Mouse (Mus musculus) kidney, postnatal 4 days (tissue): Measurements from ENCODE around the gene Zfp46.

Source experiments
- DNase-seq, 2 experiments: peaks; one replicate each; pipeline ENCODE4 v3.0.0; 2021; ENCODE audit warnings: mixed read lengths in 2 of 2

Gene Zfp46

GRCm38 (mm10) chr4:136266716-136267343 lies 17.7 kb upstream of the Zfp46 start:
- DNase-seq: no peak

- DNase-seq: no peak
These were observed 15.6 kb upstream of the Zfp46 start for GRCm38 (mm10) chr4:136268912-136269311.

GRCm38 (mm10) chr4:136270648-136271047 lies 13.8 kb upstream of the Zfp46 start:
- peak in 1 of 2 experiments; percentile 41 for DNase-seq

GRCm38 (mm10) chr4:136281097-136281496 lies 3.4 kb upstream of the Zfp46 start:
- DNase-seq: no peak

DNA sequence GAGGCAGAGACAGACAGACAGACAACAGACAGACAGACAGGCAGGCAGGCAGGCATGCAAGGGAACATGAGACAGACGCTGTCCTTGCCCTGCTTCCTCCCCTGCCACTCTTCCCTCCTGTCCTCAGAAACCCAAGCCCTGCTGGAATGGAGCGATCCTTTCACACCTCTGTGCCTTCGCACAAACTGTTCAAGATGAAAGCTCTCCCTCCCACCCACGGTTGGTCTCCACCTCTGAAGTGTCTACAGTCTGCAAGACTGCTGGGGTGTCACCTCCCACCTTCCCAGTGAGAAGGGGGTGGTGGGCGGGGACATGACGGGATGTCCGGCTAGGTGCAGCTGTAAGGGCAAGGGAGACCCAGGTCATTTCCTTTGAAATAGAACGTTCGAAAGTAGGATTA lies 2.9 kb upstream of the Zfp46 start:
- peak; percentile 25 to 31 for DNase-seq

DNA sequence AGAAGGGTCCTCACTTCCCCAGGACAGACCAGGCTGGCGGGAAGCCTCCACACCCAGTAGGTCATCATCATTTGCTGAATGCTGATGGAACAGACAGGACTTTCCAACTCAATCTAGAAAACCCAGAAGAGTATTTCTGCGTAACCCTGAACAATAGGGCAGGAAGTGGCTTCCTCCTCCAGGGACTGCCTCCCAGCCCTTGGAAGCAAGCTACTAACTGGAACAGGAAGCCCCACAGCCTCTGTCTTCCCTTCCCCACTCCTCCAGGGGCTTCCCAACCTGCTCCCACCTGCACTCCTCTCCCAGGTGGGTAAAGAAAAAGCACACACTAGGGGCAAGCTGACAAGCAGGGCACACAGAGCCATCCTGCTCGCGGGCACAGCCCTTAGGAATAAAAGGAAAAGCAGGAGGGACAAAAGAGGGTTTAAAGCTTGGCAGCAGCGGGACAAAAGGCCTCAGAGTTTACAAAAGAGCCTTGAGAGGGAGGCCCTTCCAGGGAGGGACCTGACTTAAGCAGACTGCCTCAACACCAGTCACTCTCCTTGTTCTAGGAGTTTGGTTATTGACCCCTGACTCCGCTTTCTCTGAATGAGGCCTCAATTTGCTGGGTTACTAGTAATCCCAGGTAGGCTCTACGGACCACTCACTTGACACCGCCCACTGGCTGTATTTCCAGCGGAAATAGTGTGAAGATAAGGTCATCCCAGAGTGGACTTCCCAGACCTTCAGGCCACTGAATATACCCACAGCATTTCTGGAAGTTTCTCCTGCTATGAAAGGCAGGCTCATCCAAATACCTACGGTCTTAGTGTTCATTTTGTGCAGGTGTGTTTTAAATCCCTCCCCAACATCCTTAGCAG lies 1.6 kb upstream of the Zfp46 start:
- peak; percentile 25 to 43 for DNase-seq

DNA sequence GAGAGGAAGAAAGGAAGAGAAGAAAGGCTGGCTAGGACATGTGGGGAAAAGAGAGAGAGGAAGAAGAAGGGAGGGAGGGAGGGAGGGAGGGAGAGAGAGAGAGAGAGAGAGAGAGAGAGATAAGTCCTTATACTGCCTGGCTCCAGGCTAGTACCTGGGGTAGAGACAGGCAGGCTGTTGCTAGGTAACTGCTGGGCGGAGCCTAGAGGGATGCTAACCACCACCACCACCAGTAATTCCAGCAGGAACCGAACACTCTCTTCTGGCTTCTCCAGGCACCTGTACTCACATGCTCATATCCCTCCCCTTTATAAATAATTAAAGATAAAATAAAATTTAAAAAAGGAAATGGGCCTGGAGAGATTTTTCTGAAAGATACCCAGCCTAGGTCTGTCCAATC lies 700 bp upstream of the Zfp46 start:
- DNase-seq: no peak

- DNase-seq: peak in 1 of 2 experiments; percentile 45
These were observed 408 bp downstream of the Zfp46 start for GRCm38 (mm10) chr4:136284891-136285290.

DNA sequence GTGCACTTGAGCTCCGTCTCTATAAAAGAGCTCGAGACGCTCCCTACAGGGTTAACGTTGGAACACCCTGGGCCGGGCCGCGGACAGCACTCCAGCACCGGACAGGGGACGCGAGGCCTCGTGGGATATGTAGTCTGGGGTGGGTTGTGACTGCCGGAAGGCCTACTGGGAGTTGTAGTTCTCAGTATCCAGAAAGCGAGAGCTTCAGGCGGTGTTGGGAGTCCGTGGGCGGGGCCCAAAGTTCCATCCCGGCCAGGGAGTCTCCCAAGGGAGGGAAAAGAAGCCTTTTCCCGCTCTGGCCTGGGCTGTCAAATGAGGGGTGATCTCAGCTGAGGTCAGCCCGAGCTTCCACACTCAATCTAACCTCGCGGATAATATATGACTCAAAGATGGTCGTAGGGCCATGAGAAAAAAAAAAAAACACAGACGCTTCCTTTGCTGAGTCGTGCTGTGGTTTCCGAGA lies 896 bp downstream of the Zfp46 start:
- peak; percentile 94 to 97 for DNase-seq

DNA sequence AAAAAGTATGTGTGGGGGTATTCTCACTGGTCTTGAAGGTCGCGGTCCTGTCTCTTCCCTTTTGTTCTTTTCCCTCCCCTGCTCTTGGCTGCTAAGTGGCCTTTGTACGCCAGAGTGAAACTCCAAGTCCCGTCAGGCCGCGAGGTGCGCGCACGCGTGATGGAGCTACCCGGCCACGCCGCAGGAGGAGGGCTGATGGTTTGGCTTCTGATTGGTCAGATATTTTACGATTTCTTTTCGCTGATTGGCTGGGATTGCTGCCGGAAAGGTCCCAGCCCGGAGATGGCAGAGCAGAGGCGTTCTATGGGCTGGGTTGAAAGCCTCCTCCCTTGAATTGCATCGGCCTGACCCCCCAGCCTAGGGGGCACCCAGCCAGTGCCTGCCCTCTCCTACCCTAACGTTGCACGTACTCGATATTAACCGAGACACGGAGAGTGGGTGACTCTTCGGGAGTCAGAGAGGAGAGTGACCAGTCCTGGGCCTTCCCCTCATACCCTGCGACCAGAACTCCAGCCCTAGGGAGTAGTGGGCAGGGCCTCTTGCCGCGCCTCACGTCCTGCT lies 1.4 kb downstream of the Zfp46 start:
- DNase-seq: peak; percentile 96 to 98

DNA sequence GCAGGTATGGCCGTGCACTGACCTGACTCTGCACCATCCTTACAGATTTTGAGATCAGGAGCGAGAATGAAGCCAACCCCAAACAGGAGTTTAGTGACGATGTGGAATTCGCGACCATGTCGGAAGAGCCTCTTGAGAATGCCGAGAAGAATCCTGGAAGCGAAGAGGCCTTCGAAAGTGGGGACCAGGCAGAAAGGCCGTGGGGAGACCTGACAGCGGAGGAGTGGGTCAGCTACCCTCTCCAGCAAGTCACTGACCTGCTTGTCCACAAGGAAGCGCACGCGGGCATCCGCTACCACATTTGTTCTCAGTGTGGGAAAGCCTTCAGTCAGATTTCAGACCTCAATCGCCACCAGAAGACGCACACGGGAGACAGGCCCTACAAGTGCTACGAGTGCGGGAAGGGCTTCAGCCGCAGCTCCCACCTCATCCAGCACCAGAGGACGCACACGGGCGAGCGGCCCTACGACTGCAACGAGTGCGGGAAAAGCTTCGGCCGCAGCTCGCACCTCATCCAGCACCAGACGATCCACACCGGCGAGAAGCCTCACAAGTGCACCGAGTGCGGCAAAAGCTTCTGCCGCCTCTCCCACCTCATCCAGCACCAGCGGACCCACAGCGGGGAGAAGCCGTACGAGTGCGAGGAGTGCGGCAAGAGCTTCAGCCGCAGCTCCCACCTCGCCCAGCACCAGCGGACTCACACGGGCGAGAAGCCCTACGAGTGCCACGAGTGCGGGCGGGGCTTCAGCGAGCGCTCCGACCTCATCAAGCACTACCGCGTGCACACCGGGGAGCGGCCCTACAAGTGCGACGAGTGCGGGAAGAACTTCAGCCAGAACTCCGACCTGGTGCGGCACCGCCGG lies 5.7 kb downstream of the Zfp46 start:
- no peak for DNase-seq

DNA sequence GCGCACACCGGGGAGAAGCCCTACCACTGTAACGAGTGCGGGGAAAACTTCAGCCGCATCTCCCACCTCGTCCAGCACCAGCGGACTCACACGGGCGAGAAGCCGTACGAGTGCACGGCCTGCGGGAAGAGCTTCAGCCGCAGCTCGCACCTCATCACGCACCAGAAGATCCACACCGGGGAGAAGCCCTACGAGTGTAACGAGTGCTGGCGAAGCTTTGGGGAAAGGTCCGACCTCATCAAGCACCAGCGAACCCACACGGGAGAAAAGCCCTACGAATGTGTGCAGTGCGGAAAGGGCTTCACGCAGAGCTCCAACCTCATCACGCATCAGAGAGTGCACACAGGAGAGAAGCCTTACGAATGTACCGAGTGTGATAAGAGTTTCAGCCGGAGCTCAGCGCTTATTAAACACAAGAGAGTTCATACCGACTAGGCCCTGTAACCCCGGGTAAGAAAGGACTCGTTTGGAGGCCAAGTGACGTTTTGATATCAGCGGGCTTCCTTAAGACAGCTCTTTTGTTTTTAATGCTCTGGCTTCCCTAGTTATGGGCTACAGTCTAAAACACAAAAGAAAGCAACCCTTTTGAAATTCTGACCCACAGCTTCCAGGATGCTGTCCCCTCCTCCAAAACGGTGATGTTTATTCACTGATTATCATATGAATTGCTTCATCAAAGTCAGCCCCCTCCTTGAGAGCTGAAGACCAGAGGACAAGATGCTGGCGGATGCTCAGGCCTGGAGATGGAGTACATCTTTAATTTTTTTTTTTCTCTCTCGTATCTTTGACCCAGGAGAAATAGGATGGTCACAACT lies 6.5 kb downstream of the Zfp46 start:
- no peak for DNase-seq

DNA sequence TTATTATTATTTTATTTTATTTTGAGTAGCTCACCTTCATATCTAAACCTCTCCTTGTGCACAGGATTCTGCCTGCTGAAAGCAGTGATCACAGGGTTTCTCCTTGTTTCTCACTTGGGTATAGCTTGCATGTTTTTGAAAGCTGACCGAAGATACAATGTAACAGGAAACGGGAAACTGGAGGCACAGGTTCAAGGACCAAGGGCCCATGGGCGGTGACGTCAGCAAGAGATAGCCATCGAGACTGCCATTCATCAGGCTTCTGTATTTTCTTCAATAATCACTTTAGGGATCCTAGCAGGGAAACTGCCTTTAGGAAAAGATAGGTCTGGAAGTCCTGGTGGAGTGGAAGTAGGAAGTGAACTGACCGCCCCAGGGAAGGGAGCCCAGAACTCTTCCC lies 7.2 kb downstream of the Zfp46 start:
- no peak for DNase-seq

DNA sequence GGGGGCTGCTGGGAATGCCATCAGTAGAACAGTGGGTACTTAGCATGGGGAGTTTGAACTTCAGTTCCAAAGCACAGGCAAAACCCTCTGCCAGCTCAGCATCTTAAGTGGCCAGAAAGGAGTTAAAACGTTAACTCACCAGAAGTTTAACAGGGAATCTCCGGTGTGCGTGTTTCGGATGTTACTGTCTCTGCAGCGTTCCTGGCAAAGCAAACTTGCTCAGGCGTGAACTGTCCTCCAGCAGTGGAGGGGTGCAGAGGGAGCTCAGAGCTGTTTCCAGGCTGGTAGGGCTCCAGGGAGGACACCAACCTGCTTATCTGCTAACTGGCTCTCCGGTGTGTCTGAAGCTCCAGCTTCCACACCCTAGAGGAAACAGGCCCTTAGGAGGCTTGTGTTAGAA lies 11.5 kb downstream of the Zfp46 start:
- peak in 1 of 2 experiments; percentile 52 for DNase-seq

DNA sequence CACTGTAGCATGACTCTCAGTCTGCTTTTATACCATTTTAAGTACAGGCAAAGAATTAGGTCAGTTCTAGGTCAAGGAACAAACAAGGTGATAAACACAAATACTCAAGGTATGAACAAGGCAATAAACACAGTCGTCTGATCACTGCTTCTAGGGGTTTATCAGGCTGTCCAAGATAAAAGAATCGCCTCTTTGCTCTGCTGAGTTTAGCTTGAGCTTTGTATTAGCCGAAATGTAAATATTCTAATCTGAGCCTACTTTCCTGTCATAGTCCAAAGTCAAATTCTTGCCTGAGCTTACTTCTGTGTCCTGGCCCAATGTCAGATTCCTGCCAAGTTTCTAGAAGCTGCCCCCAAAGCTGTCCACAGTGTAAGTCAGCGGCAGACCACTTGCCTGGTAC lies 18.0 kb downstream of the Zfp46 start:
- no peak for DNase-seq

DNA sequence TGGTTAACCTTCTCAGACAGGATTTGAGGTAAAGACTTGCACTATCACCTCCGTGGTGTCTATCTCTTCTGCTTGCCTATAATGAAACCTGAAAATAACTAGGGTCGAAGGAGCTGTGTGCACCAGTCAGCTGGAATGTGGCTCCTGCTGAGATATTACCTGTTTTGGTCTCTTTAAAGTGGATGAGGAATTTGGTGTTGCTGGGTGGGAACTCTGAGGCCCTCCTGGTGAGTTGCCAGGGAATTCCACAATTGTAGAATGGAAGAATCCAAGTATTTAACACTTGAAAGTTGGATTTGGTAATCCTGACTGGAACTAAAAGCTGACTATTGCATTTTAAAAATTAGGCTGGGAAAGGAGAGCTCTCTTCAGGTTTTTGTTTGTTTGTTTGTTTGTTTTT lies 19.7 kb downstream of the Zfp46 start:
- peak in 1 of 2 experiments; percentile 30 for DNase-seq

- DNase-seq: no peak
These were observed 23.9 kb downstream of the Zfp46 start for GRCm38 (mm10) chr4:136308355-136308754.

- DNase-seq: peak; percentile 67 to 77
These were observed 25.3 kb downstream of the Zfp46 start for GRCm38 (mm10) chr4:136309780-136310179.

DNA sequence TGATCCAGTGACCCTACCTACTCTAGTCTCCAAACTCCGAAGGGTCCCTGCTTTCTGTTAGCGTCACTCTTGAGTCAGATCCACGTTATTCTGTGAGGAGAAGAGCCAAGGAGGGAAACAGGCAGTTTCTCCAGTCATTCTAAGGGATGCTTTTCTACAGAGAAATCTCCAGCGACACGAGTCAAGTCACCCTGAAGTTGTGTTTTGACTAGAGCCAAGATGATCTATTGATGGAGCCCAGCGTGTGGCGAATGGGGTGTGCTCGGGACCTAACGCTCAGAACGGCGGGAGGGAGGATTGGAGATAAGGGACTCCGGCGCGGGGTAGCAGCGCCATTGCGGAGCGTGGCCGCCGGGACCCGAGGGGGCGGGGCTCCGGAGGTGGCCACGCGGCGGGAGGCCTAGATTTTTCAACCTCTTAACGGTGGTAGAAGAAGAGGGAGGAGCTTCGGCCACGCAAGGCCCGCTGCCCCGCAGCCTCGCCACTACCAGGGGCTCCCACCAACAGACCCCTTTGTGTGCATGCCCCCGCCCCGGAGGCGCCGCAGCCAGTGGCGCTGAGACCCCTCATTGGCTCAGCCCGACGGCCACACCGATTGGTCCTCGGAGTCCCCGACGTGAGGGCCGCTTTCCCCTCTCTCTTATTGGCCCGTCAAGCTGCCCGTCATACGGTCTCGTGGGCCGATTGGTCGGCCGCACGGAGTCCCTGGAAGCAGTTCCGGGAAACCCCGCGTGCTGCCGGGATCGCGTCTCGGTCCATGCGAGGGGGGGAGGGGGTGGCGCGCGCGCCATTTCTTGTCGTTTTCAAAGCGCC lies 26.0 kb downstream of the Zfp46 start, which contains the start of gene Hnrnpr:
TSS of gene Hnrnpr (plus strand) at position 714 of the 813 bp plus-strand sequence.
- peak; percentile 100 for DNase-seq

GRCm38 (mm10) chr4:136311042-136311999 lies 26.8 kb downstream of the Zfp46 start:
- DNase-seq: peak; percentile 61 to 79
